20 mouse cellular contexts compared by ENCODE assay signal in genomic region chr9:35350046-35350552, GRCm38 (mm10).
"Had no signal": no experiment of that assay in that cellular context is flagged by ENCODE, and none has a peak within 500 bp of the region (broad histone marks: within the 10 kb centered on the region; RNA-seq: fewer than 3 reads in every experiment).

No protein-coding gene starts in this region.

- H3K4me2 ChIP-seq: lung, embryonic 15.5 days; midbrain, embryonic 11.5 days; midbrain, embryonic 13.5 days; midbrain, embryonic 15.5 days; neural tube, embryonic 13.5 days; neural tube, embryonic 15.5 days had no signal

- DNase-seq: lung, adult 2 months; lung, postnatal 14 days; lung, postnatal 36 days; retina, postnatal 1 day; right cerebral cortex, adult 18-20 months; right cerebral cortex, postnatal 25 days; right cerebral cortex, postnatal 4 days; spleen, adult 18-20 months; thymus, adult 18-20 months; thymus, postnatal 14 days; thymus, postnatal 36 days had no signal

- H3K9me3 ChIP-seq: lung, embryonic 15.5 days; megakaryocyte, embryonic 14.5 days; midbrain, embryonic 13.5 days; midbrain, embryonic 15.5 days; neural tube, embryonic 13.5 days; neural tube, embryonic 15.5 days had no signal

- ATAC-seq: lung, postnatal 0 days; midbrain, embryonic 13.5 days; midbrain, embryonic 15.5 days had no signal

- H3K27me3 ChIP-seq: neural tube, embryonic 15.5 days had no signal

- H3K4me1 ChIP-seq: megakaryocyte, embryonic 14.5 days had no signal

- H3K9ac ChIP-seq: lung, embryonic 15.5 days; midbrain, embryonic 13.5 days; midbrain, embryonic 15.5 days; neural tube, embryonic 13.5 days; neural tube, embryonic 15.5 days had no signal

- H3K36me3 ChIP-seq: lung, embryonic 15.5 days; midbrain, embryonic 13.5 days; midbrain, embryonic 15.5 days; neural tube, embryonic 13.5 days; neural tube, embryonic 15.5 days had no signal

- H3K27ac ChIP-seq: lung, embryonic 15.5 days; macrophage; midbrain, embryonic 13.5 days; midbrain, embryonic 15.5 days; neural tube, embryonic 13.5 days; neural tube, embryonic 15.5 days had no signal

- H3K4me3 ChIP-seq: lung, embryonic 15.5 days; megakaryocyte, embryonic 14.5 days; midbrain, embryonic 13.5 days; midbrain, embryonic 15.5 days; neural tube, embryonic 13.5 days; neural tube, embryonic 15.5 days had no signal
